Mouse (Mus musculus): Measurements from ENCODE around the gene Samd15. TPM values are rescaled to one million over a fixed set of nuclear protein-coding genes. Genes with fewer than 3 reads are reported as not detected.
"Not testable (repeated sequence)": the region's sequence is repeated elsewhere in the genome, so short reads cannot be mapped to it uniquely, and the experiment has no call there.

Gene Samd15
- 1 to 10 TPM; 4.5 to 4.7 TPM for total RNA-seq (2021)

DNA sequence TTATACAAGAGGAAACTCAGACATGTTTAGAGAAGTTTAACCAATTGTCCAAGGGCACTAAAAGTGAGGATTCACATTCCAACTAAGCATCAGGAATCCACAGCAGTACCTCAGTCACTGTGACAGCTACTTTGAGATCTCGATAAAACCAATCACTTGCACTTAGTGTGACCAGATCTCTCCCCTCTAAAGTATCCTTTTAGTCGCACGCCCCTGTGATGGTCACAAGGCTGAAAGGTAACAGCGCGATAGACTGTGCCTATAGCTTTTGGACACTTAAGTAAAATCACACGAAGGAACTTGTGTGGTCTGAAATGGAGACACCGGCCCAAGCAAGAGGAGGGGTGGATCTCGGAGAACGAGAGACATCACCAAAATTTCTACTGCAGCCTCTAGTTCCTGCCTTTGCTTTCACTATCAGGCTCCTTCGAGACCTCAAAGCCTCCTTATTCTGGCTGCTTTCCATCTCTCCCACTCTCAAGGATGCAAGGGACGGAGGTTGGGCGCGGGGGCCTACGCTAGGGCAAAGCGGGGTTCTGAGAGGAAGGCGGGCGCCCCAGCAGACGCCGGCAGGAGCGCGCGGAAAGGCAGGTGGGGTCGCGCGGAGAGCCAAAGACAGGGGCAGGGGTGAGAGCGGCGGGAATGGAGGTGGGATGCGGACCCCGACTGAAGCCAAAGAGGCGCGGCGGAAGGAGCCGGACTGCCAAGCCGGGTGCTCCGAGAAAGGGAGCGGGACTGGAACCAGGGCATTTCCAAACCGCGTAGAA, at the start of gene Samd15:
Gene Samd15 (plus strand): TSS at position 518 of the 767 bp plus-strand sequence.
- peak; percentile 40 to 45 for DNase-seq (ENCODE audit: low spot score in 2 of 2)
- intact Hi-C loops (cut with DNase I), result no loop called here

DNA sequence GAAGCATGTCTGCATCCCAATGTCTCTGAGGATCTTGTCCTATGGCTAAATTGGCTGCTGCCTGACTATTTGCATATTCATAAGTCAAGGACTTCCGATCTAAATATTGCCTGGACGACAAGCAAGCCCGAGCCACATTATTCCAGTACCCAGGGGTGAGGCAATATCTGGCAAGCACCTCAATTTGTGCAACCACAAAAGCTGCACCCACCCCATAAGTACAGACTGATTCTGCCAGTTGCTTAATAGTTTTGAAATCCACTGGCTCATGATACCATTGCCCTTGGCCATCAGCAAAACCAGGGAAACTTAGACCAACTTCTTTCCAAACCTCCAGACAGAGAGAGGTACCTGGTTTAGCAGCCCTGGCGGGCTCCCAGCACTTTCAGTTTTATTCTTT, 45.1 kb upstream of the Samd15 start:
- intact Hi-C loops (cut with DNase I), result not testable (repeated sequence)

DNA sequence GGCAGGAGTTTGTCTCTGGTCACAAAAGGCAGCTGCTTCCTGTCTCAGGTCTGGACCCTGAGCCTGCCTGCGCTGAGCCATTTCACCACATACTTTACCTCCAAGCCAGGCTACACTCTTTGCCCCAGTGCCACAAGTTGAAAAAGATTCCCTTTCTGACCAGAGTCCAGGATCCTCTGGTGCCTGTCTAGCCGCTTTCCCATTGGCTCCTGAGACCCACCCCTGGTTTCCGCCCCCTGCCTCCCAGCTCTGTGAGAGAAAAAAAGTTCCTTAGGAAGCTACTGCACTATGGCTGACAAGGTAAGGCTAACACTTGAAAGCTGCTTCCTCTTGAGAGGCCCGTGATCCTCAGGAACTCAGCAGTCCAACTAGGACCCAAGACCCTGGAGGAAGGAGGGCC, 42.2 kb upstream of the Samd15 start:
- DNase-seq (ENCODE audit: low spot score in 2 of 2), result no peak
- intact Hi-C loops (cut with DNase I), result no loop called here

More for the DNA sequence above, 45.1 kb upstream of the Samd15 start:
- not testable (repeated sequence) for DNase-seq (ENCODE audit: low spot score in 2 of 2)

DNA sequence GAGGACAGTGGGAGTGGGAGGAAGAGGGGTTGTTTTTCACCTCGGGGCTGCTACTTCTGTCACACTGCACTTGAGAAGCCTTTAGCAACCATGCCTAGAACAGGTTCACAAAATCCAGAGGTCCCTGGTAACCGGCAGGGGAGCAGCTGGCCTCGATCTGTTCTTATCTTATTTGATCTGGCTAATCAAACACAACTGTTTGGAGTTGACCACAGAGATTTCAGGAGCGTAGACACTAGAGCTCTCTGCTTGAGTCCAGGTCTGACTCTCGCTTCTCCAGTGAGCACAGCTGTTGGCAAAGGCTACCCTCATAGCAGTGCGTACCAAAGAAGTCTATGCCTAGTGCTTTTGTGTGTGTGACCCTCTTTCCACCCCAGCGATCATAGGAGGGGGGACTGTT, 41.4 kb upstream of the Samd15 start:
- no peak for DNase-seq (ENCODE audit: low spot score in 2 of 2)
- intact Hi-C loops (cut with DNase I), result no loop called here

DNA sequence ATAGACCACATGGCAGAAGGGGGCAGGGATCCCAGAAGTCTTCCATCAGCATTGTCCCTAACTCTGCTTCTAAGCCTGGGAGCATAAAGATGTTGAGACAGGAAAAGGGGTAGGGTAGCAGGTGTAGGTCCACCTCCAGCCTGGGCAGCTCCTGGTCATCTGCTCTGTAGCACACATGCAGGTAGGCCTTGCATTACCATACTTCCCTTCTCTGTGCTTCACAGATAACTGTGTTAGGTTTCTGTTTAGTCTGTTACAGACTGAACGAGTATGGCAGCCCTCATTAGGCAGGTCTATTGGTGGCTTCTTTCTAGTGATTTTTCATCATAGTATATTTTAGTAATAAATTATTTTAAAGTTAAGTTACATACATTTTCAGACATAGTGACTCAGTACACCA, 39.2 kb upstream of the Samd15 start:
- DNase-seq (ENCODE audit: low spot score in 2 of 2), result no peak
- intact Hi-C loops (cut with DNase I), result no loop called here

DNA sequence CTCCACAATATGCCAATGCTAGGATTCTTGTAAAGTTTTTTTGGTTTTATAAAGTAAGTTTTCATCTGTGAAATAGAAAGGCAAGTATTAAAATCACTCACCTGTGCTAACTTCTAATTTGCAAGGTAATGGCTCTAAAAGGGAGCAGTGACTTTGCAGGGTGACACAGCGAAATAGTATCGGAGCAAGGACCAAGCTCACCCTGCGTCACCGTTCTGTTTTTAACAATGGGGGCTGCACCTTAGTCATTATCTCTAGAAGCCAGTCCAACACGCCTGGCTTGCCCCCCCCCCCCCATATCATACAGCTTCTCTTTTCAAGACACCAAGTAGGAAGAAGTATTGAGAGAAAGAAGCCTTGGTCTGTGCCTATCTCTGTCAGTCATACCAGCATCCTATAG, 38.7 kb upstream of the Samd15 start:
- intact Hi-C loops (cut with DNase I), result no loop called here
- DNase-seq (ENCODE audit: low spot score in 2 of 2), result no peak

DNA sequence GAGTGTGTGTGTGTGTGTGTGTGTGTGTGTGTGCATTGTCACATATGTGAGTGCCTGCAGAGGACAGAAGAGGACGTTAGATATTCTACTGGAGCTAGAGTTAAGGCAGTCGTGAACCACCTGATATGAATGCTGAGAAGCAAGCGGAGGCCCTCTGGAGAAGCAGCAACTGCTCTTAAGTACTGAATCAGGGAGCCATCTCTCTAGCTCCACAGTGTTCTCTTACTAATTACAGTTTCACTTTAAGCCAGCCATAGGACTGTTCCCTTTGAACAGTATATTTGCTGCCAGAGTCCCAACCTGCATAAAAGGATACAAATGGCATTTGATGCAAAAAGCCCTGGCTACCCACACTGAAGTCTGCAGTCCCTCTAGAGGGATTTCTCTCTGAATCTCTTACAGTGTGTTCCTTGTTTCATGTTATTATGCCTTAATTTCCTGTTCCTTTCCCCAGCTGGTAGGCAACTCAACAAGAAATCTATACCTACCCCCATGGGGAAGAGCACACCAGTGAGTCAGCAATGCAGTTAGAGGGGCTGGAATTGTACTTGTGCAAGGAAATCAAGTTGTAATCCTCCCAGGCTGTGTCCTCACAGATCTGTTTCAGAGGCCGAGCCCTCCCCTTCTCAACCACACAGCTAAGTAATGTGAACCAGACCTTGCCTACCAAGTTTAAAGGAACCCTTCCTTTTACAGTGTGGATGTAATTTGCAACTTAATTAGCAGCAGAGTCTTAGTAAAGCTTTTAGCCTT, 24.2 kb upstream of the Samd15 start:
- intact Hi-C loops (cut with DNase I), result no loop called here
- DNase-seq (ENCODE audit: low spot score in 2 of 2), result peak in 1 of 2 experiments; percentile 11

DNA sequence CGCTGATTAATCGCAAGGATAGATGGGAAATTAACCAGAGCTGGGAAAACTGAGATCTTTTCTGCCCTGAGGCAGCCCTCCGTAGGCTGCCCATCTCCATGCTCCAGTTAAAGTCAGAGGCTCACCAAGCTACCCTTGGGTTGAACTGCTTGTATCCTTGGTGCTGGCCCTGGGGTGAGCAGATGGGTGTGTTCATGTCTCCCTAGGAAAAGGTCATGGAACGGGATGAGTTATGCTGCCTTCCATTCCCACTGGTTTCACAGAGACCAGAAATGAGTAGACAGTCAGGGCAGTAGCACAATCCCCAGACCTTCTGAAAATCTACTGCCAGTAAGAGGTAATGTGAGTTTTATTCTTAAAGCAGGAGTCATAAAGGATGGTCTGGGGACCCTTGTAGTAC, 21.9 kb upstream of the Samd15 start:
- DNase-seq (ENCODE audit: low spot score in 2 of 2), result no peak
- intact Hi-C loops (cut with DNase I), result no loop called here

DNA sequence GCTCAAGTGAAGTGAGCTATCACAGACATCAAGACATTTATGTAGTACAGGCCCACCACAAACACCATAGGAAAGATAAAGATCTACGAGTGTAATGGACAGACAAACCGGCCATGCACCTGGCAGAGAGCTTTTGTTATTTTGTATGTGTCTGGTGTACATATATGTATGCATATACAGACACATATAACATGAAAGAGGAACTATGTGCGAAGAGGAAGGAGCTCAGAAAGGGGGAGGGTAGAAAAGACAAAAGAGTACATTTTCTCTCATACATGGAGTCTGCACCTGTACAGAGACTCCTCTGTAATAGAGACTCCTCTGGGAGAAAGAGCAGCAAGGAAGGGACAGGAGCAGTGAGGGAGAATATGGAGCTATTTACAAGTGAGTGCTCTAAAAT, 6.5 kb upstream of the Samd15 start:
- intact Hi-C loops (cut with DNase I), result no loop called here

DNA sequence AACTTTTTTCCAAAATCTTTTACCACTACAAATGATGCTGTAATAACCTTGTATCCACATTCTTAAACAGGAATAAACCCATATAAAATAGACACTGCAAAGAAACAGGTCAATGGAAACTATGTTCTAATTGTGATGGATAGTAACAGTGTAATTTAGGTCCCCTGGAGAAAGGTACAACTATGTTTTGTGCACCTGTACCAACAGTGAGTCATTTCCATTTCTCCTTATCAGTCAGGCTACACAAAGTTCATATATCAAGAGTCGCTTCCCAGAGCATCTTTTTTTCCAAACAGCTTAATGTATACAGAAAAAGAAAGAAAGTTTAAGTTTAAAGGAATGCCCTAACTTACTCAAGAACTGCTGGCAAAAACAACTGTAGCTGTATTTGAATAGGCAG, 4.5 kb upstream of the Samd15 start:
- intact Hi-C loops (cut with DNase I), result no loop called here
- DNase-seq (ENCODE audit: low spot score in 2 of 2), result no peak

More for the DNA sequence above, 6.5 kb upstream of the Samd15 start:
- no peak for DNase-seq (ENCODE audit: low spot score in 2 of 2)

DNA sequence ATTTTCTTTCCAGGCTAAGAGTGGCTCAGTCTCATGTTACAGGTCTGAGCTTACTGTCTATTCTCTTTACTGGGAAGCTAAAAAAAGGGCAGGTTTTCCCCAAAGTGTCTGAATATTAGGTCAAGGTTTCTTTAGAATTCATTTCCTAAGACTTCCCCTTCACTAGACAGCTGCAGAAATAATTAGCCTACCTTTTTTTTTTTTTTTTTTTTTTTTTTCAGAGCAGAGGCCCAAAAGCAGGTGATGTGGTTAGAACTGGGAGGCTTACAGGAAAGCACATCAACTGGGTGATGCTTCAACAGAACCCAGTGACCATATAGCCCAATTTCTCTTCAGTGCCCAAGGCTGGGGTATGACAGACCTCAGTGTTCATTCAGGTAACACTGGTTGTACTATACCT, 3.2 kb upstream of the Samd15 start:
- intact Hi-C loops (cut with DNase I), result no loop called here

DNA sequence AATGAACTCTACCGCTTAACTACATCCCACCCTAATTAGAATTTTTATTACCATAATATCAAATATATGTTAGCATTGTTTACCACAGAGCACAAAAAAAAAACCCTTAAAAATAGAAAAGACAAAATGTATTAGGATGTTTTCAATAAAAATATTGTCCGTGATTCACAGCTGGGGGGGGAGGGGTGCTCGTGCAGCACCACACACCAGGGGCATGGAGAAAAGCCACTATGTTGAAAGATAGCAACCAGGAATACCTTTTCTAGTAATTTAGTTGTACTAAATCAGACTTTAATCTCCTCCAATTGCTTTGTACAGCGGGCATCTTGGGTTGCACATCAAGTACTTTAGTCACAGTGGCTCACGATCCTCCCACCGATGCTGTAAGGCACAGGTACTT, 731 bp upstream of the Samd15 start:
- DNase-seq (ENCODE audit: low spot score in 2 of 2), result no peak
- intact Hi-C loops (cut with DNase I), result no loop called here

More for the DNA sequence above, 3.2 kb upstream of the Samd15 start:
- no peak for DNase-seq (ENCODE audit: low spot score in 2 of 2)

DNA sequence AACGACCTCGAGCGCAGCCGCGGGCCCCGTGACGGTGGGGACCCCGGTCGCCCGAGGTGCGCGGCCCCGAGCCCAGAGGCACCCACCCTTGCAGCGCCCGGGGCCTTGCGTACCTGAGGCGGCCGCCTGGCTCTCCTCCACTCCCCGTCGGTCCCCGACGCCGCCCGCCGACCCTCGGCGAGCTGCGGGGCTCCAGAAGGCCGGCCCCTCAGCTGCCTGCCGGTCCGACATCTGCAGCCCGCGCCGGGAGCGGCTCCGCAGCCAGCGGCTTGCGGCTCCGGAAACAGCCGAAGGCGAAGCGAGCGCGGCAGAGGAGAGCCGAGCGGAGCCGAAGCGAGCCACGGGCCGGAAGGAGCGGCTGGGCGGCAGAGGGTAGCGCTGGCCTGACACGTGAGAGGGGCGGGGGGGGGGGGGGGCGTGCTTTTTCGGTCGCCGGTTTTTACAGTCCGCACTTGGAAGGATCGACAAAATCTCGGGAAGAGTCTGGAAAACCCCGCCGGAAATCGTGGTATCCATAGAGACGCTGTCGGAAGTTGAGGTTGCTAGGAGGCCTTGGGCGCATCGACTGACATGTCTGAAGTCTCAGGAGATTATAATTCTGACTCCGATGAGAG, 557 bp downstream of the Samd15 start, which contains the start of gene Tmed8:
Gene Tmed8 (minus strand): TSS at position 482 of the 614 bp plus-strand sequence.
- DNase-seq (ENCODE audit: low spot score in 2 of 2), result peak; percentile 81 to 85
- intact Hi-C loops (cut with DNase I), result loop anchor here (2.0 kb wide), 1 partner anchor 53 kb away; the partner anchor contains the start of genes Gstz1 and Pomt2

DNA sequence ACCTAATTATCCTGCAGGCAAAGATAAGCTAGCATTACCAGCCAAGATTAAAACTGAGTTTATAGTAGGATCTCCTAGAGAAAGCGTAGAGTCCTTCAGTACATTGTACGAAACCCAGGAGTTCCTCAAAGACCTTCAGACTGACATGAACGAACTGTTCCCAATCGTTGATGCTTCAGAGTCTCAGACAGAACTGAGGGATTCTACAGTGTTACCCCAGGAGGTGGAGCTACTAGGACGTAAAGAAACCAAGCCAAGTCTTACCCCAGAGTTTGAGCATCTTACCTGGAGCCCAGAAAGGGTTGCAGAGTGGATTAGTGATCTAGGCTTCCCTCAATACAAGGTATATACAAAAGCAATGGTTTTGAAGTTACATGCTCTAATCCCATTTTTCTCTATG, 2.2 kb downstream of the Samd15 start:
- intact Hi-C loops (cut with DNase I), result loop anchor here (2.0 kb wide), 1 partner anchor 55 kb away; the partner anchor contains the start of genes Gstz1 and Pomt2

DNA sequence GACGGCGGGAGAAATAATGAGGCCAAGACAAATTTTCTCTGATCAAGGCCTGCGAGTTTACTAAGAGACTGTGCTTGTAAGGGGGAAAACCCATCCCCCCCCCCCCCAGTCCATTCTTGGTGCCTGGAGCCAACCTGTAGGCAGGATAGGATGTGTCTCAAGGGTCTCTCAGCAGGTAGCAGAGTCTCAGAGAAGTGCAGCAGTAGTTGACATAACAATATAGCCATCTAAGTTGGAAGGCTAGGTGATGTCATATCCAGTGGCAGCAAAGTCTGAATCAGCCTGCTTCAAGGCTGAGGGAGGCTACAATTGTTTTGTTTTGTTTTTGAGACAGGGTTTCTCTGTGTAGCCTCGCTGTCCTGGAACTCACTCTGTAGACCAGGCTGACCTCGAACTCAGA, 6.3 kb downstream of the Samd15 start:
- intact Hi-C loops (cut with DNase I); DNase-seq (ENCODE audit: low spot score in 2 of 2): not testable (repeated sequence)

More for the DNA sequence above, 2.2 kb downstream of the Samd15 start:
- DNase-seq (ENCODE audit: low spot score in 2 of 2), result no peak

DNA sequence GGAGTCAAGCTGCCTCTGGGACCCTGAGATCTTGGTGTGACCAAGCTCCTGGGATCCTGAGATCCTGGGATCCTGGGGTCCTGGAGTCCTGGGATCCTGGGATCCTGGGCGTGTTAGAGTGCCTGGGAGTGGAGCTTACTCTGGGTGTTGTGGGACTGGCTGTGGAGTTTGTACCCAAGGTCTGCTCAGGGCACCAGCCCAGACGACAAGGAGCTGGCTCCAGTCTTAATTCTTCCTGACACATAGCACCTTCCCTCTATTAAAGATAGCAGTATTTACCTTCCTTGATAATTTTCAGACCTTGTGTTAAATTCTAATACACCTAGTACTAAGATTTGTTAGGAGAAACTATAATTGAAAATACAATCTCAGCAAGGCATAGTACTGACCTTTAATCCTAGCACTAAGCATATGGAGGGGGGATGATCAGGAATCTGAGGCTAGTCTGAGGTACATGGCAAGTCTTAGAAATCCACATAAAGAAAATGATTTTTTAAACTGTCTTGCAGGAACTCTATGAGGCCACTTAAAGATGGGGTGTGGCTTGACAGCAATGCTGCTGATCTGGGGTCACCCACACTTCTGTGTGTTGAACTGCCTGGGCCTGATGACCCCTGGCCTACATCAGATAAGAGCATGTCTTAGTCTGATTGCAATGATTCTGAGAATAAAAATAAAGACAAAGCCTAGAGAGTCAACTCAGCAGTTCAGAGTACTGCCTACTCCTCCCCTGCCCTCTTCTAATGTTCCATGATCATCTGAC, 13.5 kb downstream of the Samd15 start:
- no peak for DNase-seq (ENCODE audit: low spot score in 2 of 2)
- intact Hi-C loops (cut with DNase I), result no loop called here

DNA sequence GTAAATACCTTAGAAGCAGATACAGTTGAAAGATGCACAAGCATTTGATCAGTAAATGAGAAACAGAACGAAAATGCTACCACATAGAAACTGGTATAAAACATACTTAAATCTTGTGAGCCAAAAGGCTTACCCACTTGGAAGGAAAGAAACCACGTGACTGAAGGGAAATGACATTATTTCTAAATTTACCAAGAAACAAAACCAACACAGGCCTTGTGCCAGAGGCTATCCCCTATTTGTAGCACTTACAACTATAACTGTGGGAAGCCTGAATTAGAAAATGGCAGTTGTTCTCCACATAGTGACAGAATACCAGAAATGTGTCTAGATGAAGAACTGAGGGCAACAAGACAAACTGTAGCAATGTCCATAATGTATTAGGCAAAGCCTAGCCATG, 16.5 kb downstream of the Samd15 start:
- intact Hi-C loops (cut with DNase I), result no loop called here

DNA sequence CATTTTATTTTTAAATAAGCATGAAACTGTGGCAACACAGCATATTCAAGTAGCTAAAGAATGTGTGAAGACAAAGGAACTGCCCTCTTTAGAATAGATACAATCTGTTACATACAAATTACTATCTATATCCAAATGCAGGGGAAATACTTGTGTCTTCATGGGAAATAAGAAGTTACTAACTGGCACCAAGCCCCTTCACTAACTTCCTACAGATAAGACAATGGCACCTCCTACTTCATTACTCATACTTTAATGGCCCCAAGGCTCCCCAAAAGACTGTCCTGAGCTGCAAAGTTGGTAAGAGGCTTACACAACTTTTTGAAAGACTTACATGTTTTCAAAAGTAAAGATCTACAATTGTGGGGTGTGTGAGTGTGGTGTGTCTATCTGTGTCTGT, 18.1 kb downstream of the Samd15 start:
- no peak for DNase-seq (ENCODE audit: low spot score in 2 of 2)
- intact Hi-C loops (cut with DNase I), result no loop called here

More for the DNA sequence above, 16.5 kb downstream of the Samd15 start:
- no peak for DNase-seq (ENCODE audit: low spot score in 2 of 2)

DNA sequence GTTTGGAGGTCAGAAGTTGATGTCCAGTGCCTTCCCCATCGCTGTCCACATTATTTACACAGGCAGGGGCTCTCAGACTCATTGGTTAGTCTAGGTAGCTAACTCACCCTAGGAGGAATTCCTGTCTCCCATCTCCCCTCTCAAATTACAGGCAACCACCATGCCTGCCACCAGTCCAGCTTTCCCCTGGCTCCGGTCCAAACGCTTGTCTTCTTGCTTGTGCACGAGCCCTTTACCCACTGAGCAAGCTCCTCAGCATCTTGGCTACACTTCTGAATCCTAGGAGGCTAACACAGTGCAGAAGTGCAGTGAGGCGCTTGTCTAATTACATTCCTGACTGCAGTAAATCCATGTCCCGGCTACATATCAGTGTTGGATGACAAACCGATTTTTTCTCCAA, 19.8 kb downstream of the Samd15 start:
- intact Hi-C loops (cut with DNase I), result no loop called here
- DNase-seq (ENCODE audit: low spot score in 2 of 2), result no peak

DNA sequence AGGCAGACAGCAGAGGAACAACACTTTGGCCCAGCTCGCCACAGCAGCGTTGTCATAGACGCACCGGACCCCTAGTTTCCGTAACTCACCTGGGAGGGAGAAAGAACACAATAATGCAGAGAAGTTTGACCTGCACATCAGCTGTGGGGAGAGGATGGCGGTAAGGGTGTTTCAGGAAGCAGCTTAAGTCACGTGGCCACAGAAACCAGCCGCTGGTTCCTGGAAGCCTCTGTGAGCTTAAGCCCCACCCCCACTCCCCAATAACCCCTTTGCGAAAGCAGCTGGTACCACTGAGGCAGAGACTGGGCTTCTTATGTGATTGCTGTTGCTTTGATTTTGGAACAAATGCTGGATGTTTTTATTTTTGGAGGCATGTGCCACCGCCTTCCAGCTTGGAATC, 25.4 kb downstream of the Samd15 start:
- no peak for DNase-seq (ENCODE audit: low spot score in 2 of 2)

More for the DNA sequence above, 25.4 kb downstream of the Samd15 start:
- intact Hi-C loops (cut with DNase I), result no loop called here

Data from left cerebral cortex, postnatal 25 days (tissue).